Mouse (Mus musculus) lung, adult 2 months (tissue): ENCODE measurements around the gene Aimp2.

Experiments used
- CTCF ChIP-seq: fragments of 200-500 bp; IDR thresholded peaks from 2 replicates; pipeline ENCODE4 v1.5.1; 2011; ENCODE audit warnings: mild to moderate bottlenecking, low read length, control low read depth; ENCODE audit not compliant: insufficient read depth
- POLR2A ChIP-seq: fragments of 200-500 bp; IDR thresholded peaks from 2 replicates; pipeline ENCODE4 v1.6.1; 2011; ENCODE audit warnings: low read depth, mild to moderate bottlenecking, control low read depth, low read length, borderline replicate concordance; ENCODE audit errors: extremely low read depth

DNA sequence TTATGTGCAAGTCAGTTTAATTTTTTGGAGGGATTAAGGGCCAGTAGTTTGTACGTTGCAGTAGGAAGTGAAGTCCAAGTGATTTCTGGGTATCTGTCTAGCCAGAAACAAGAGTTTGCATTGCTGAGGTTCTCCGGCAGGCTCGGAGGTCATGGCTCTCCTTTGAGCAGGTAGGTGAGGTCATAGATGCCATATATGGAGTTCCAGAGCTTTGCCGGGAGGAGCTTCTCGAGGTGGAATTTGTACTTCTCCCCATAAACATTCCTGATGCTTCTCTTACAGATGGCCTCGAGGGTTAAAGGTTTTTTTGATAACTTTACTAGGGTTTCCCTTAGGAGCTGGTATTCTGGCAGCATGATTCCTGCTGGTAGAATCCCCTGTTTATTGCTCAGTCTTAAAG lies 18.9 kb downstream of the Aimp2 start:
- TF ChIP-seq CTCF (no peak), POLR2A (no peak)
